Mouse (Mus musculus) adrenal gland, postnatal 10 days (tissue): Measurements from ENCODE around the gene Pigt. TPM values are rescaled to one million over a fixed set of nuclear protein-coding genes. Genes with fewer than 3 reads are reported as not detected.

Experiments used
- DNase-seq: peaks from one replicate; pipeline ENCODE4 v3.0.0; 2021; ENCODE audit warnings: mixed read lengths
- long read RNA-seq, 2 experiments: library from polyadenylated mRNA; stranded (forward); transcript quantifications; one replicate each; pipeline ENCODE4 v2.0.0; 2021
- total RNA-seq, 2 experiments: library from RNA; stranded (reverse); gene quantifications; 2 replicates each; pipeline ENCODE4 v1.2.3; 2021

Pigt gene
- total RNA-seq, result 10 to 100 TPM; 87.4 to 93.0 TPM
- long read RNA-seq, experiment 1, partial matches to known transcripts, result 3 of 3 reads
- long read RNA-seq, experiment 1, other reads (novel, unspliced or antisense), result 0 of 3 reads
- long read RNA-seq, experiment 2, partial matches to known transcripts, result 0 of 2 reads
- long read RNA-seq, experiment 2, other reads (novel, unspliced or antisense), result 1 of 2 reads

DNA sequence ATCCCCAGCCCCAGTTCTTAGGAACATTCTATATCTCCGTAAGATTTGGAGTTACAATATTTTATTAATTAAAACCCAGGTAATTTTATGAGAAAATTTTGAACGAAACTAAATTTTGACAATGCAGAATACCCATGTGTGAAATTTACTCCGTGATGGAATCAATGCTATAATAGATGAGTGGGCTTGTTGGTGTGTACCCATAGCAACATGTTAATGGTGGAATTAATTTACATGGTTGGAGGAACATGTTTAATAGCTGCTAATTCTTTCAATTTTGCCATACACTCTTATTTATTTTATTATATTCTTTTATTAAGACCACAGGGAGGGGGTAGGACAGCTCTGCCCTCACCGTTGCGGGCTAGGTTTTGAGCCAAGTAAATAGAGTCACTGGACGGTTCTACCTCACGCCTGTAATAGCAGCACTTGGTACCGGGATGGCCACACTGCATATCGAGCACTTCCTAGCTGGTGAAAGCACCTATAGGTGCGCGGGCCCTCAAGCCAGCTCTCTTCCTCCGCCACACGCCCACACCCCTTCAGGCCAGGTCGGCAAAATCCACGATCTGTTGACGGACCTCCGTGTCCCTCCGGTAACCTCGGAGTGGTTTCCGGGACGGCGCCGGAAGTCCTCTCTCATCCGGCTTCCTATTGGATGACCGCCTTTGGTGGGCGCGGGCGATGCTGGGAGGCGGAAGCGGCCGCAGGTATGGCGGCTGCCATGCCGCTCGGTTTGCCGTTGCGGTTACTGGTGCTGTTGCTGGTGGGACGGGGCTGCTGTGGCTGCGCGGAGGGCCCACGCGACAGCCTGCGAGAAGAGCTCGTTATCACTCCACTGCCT, at the start of gene Pigt:
TSS of gene Pigt (plus strand) at position 674 of the 844 bp plus-strand sequence.
- DNase-seq, result peak; percentile 93

DNA sequence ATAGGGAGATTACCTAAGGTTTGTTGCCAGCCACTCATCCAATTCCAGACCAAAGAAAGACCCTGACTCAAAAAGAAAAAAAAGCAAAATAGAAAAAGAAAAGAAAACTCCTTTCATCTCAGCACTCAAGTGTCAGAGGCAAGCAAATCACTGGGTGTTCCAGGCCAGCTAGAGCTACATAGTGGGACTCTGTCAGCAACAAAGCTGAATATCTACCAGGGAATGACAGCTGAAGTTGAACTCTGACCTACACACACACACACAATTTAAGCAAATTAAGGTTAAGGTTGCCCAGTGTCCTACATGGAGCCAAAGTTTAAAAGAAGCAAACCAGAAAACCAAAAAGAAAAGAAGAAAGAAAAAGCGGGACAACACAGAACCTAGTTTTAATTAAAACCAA, 49.2 kb upstream of the Pigt start:
- DNase-seq, result no peak

DNA sequence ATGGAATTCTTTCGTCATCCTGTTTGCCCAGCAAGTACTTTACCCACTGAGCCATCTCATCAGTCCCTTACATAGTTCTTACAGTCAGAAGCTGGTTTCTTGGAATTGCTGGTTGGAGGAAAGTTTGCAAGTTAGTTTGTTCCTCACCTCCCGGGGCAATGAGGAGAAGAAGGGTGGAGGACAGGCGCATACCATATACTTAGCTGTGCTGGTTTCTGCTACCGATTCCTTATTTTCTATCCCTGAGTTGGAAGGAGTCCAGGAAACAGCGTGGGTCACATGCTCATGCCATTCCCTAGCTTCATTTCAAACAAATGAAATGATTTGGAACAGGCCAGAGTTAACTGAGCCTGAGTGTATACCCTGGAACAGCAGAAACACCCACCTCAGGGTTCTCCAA, 48.4 kb upstream of the Pigt start:
- DNase-seq, result no peak

DNA sequence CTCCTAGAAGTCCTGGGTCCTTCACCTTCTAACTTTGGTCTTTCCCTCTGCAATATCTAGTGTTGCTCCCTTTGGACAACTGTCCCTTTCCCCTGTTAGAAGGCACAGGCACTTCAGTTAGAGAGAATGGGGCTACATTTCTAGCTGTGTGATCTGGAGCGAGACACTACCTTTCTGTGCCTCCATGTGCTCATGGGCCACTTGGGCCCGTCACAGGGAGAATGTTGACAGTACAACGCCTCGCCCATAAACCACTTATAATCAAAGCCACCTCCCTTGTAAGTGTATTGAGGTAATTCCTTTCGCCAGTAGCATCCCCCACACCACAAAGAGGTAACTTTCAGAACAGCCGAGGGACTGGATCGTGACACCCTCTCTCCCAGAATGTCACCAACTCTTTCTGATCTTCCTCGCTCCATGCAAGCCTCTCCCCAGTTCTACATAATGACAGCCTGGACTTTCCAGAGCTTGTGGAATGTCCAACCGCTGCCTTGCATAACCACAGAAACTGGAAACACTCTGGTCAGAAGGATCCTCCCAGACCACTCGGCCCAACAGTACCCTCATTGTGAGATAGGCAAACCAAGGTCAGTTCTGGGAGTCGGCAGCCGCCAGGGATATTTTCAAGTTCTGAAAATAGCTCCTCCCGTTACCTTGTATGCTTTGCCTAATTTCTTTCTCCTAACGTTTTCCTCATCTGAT, 47.8 kb upstream of the Pigt start:
- DNase-seq, result no peak

DNA sequence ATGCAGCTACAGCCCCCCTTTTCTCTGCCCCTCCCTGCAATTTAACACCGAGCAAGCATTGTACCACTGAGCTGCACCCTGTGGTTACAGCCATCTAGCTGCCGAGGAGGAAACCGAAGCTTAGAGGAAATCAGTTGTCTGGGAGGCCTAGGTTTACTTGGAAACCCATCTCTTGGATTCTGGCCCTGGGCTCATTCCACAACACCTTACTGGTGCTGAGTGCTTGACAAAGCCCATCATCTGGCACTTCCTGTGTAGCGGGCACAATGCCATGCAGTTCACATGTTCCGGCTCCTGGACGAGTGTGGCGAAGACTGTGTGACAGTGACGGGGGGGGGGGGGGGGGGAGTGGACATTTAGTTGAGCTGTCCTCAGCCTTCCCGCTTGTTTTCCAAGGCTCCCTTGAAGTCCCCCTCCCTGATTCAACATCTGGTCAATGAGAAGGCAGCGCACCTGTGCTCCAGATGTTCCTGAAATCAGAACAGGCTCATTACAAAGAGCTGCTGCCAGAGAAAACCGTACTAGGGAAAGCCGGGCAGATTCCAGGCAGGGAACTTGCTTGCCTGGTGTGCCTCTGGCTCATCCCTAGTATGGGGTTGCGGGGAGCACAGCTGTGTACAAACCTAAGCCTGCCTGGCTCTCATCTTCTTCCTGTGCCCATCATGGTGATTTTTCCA, 45.2 kb upstream of the Pigt start:
- no peak for DNase-seq

DNA sequence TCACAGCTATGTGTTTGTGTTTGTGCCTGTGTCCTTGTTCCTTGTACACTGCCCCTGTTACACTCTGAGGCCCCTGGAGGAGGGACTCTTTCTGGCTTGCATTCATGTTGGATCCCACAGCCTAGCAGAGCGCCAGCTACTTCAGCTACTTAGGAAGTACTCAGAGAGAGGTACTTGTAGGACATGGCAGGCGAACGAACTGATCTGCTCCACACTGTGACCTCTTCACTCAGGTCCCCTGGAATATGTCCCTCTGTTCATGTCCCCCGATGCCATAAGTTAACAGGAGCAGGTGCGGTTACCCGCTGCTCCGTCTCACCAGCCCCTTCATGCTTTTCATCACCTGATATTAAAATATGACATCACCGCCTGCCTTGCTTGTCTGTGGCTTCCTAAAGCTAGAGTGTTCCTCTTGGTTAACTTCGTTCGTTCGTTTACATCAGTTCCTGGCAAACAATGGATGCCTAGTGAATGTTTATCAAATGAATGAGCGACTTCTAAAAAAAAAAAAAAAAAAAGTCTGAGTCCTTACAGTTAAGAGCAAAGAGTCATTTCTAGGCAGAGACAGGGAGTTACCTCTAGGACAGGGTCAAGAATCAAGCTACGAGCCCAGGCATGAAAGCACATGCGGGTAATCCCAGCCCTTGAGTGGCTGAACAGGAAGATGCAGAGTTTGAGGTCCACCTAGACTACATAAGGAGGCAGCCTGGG, 44.1 kb upstream of the Pigt start:
- DNase-seq, result no peak

DNA sequence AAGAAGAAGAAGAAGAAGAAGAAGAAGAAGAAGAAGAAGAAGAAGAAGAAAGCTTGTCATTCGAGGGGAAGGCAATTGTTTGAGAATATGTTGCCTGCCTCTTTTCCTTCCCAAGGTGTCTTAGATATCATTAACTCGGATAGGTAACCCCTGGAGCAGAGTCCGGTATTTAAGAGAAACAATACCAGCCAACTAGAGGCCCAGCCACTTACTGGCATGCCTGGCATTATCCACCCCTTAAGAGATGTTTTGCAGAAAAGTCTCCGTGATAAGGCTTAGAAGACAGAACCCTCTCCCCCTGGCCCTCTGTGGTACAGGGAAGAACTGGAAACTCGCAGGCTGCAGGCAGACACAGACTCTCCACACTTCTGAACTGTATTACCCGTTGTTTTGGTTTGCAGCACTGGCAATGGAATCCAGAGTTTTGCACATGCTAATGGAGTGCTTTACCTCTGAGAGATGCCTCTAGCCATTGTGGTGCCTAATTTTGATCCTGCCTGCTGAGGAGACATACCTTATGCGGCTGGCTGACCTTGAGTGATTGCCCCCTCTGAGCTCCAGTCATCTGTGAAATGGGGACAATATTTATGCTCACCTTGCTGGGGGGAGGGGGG, 43.3 kb upstream of the Pigt start:
- no peak for DNase-seq

DNA sequence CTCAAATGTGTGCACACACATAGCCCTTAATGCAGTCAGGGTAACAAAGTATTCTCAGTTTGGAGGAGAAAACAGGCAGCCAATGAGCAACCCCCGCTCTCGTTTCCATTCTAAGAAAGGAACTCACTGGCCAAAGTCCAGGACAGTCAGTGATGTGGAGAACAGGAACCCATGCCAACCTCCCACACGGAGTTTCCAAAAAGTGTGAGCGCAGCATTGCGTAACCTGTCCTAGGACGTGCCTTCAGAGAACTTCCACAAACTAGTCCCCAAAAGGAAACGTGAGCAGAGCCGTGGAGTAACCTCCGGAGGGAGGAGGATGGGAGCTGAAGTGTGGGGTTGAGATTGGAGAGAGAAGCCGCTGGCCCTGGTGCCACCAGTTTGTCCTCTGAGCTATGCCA, 42.5 kb upstream of the Pigt start:
- peak; percentile 80 for DNase-seq

DNA sequence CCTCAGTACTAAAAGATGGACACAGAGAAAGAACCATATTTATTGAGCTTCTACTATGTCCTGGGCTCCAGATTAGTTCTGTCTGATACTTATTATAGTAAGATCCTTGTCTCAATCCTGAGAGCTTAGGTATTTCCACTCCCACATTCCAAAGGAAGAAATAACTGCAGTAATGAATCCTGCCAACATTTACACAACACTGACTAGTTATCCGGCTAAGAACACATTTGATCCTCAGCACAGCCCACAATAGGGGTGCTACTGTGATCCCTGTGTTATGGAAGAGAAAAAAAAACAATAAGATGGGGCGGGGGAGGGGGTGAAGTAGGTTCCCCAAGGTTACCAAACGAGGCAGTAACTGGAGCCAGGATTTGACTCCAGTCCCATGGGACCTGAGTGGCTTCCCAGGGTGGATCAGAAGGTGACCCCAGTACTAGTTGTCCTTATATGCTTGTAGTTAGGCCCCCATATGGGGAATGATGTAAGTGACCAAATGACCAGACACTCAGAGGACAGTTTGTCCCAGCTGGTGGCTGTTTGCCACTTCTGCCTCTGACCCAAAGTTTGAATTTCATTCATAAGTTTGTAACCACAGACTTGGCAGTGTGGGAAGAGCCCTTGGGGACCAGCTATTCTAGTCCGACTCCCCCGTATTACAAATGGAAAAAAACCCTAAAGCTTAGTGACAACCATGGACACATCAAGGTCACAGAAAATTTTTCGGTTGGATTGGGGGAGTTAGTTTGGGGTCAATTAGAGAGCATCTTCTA, 41.7 kb upstream of the Pigt start:
- peak; percentile 69 for DNase-seq

DNA sequence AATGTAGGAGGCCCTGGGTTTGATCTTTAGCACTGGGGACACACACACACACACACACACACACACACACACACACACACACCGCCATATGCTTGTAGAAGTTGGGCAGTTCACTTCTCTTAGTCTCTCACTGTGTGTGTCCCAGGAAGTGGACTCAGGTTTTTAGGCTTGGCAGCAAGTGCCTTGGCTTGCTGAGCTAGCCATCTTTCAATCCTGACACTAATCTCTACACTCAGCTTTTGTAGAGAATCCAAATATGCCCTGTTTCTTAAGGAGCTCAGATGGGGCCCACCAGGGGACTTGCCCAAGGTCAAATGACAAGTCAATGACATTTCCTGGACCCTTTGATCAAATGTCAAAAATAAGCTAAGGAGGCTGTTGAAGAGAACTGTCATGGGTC, 40.9 kb upstream of the Pigt start:
- no peak for DNase-seq

DNA sequence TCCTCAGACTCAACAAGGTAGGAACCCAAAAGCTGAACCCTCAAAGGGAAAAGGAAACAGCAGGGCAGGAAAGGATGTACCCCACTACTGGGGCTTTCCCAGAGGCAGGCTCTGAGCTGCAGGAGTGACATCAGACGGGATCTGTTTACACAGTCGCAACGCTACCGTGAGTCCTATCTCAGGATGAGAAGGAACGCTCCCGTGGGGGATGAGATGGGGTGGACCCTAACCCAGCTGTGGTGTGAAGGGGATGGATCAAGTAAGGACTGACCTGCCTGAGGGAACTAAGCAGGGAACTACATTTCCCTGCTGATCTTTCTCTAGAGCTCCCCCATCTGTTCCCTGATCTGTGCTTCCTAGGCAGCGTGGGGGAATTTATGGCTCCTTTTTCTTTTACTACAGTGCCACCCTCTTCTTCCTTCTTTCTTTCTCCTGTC, 40.4 kb upstream of the Pigt start, which contains the start of gene Sys1:
TSS of gene Sys1 (plus strand) at position 101 of the 437 bp plus-strand sequence.
- peak; percentile 43 for DNase-seq

DNA sequence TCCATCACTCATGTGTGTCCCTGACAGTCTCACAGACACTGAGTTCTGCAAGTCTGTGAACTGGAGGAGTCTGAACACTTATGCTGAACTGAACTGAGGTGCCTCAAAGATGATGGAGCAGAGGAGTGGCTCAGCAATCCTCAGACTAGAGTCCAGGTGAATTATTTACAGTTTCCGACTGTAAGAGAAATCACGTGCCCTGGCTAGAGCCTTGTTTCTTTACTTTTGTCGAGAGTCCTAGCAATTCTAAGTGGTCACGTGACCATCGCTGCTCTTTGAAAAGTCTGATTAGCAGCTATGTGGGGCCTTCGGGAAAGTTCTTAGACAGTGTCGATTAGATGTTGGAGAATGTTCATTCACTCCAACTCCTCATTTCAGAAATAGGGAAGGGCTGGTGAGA, 39.4 kb upstream of the Pigt start:
- DNase-seq, result no peak

DNA sequence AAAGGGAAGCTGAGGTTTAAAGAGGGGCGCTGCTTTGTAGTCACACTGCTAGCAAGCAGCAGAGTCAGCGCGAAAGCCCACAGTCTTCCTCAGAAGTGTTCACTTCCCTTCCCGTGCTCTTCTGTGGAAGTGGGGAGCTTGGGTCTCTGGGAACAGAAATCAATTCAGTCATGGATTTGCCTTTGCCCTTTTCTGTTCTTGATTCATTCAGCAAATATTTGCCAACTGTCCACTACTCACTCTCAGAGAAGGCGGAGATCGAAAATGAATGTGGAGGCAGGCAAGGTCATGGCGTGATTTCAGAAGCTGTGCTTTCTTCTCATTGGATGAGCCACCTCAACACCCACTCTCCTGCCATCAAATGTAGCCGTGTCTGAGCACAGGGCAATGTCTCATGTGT, 38.8 kb upstream of the Pigt start:
- peak; percentile 63 for DNase-seq

DNA sequence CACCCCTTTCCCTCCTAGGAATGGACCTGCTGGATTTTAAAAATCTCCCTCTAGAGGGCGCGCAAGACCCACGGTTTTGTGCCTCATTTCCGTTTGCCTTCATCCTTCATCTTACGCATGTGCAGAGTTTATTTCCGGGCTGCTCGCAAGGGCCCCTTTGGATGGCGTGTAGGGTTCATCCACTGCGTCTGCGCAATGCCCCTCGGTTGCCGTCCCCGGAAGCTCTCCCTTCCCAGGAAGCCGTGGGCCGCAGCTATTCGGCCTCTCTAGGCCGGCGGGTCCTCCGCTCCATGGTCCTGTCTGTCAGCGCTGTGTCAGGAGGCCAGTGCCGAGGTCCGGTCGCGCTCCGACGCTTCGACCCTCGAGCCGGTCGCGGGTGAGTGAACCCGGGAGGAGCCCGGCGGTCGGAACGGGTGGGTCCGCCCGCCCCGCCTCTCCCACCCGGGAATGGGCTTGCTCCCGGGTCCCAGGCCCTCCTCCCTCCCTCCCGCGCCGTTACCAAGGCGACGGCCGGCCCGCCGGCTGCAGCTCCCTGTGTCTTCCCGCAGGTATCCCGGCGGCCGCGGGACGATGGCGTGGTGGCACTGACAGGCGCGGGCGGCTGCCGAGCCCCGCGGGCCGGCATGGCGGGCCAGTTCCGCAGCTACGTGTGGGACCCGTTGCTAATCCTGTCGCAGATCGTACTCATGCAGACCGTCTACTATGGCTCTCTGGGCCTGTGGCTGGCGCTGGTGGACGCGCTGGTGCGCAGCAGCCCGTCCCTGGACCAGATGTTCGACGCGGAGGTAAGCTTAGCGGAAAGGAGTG, 36.4 kb upstream of the Pigt start, which contains the start of gene Gm20458:
TSS of gene Gm20458 (plus strand) at position 223 of the 807 bp plus-strand sequence.
- peak; percentile 95 for DNase-seq

DNA sequence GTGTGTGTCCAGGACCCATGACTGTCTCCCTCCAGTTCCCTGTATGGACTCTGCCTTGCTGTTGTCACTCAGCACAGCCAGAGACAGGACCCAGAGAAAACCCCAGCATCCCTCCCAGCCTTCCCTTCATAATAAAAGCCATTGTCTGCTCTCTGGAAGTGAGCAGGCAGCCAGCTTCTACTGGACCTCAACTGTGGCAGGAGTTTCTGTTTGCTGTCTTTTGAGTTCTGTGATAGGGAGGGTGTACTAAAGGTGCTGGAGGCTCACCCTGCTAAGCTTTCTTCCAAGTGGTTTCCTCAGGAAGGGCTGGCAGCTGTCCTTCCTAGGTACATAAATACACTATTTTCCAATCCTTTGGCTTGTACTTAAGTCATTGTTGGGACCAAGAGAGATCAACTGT, 32.2 kb upstream of the Pigt start:
- no peak for DNase-seq

DNA sequence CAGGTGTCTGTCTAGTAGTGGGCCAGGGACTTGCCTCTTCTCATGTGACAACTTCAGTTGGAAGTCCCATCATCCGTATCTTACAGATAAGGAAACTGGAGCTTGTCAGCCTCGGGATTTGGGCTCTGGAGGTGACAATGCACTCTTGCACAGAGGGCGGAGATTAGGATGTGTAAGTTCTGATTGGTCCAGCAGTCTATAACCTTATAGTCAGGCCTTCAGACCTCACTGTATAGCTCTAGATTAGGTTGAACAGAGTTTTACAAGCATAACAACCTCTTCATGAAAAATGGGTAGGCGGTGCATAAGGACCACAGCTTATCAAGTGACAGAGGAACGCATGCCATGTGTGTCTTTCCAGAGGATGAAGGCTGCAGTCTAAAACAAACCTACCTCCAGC, 30.5 kb upstream of the Pigt start:
- no peak for DNase-seq

DNA sequence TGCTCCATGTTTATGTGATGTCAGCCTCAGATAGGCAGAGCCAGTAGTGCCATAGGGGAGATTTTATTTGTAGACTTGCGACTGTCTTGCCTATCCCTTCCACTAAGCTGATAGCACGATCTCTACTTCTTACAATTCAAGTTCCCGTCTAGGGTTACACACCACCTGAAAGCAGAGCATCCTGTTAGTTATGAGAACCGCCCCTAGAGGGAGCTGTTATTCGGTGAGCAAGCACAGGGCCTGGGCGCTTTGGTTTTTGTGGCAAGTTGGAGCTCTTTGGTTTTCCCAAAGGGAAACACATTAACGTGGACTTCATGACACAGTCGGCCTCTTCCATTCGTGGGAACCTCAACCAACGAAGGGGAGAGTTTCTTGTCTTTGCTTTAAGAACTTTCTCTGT, 27.1 kb upstream of the Pigt start:
- peak; percentile 77 for DNase-seq

DNA sequence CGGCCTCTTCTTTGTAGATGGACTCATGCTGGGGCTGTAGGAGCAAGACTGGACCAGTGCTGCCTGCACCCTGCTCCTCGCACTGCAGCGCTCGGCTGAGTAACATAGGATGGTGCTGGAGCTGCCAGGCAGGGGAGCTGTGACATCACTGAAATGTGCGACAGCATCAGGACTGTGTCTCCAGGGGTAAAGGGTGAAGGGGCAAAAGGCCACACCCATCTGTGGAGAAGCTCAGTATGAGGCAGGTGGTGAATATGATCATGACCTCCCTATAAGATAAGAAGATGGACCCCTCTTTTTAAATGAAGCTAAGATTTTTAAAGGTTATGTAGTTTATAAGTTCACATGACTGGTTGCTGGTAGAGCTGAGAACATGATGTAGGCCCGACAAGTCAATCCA, 23.7 kb upstream of the Pigt start, which contains the start of gene Trp53tg5:
TSS of gene Trp53tg5 (minus strand) at position 101 of the 400 bp plus-strand sequence.
- DNase-seq, result no peak

DNA sequence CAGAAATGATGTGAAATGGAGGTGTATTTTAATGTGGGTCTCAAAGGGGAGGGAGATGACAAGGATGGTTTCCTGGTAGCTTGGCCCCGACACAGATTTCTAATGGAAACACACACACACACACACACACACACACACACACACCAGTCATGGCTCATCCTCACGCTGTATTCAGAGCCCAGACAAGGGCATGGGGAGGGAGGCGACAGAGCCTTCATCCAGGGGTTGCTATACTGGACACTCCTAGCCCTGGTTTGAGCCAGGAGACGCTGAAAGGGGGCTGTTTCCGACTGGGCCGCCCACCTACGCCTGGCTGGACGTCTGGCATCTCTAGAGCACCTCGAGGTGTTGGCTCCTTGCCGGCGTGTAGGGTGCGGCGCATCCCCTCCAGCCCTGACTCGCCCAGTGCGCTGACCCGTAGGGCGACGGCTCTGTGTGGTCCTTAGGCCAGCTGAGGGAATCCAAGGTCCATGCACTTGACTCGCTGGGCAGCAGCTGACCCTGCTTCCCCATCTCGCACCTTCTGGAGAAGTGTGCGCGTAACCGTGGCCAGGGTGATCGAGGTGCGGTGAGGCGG, 11.6 kb upstream of the Pigt start, which contains the start of gene Dbndd2:
TSS of gene Dbndd2 (plus strand) at position 426 of the 577 bp plus-strand sequence.
- DNase-seq, result peak; percentile 47
